Comparison of ENCODE assay signal across 8 mouse cellular contexts in the genomic region with DNA sequence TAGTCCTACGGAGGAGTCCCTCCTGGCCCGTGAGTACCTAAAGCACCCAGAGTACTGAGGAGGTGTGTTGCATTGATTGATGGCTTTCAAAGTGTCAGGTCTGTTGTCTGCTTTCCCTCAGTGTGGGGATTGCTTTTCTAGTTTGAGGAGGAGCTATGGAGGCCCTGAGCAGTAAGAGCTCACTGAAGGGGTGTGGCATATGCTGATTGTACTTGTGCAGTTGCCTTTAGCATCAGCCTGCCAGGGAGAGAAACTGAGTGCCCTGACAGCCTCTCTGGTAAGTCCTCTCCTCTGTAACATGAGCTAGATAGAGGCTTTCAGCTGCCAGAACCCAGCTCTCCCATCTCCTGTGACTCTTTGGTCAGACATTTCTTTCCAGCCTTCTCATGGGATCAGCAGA. TPM values are rescaled to one million over a fixed set of nuclear protein-coding genes. Genes with fewer than 3 reads are reported as not detected.
A peak's percentile ranks its signal among the peaks of the same experiment; 100 is the strongest.
DNase-seq lines count a peak whose midpoint lies in the region; ATAC-seq lines count a peak whose summit lies in the region.
"Had no signal": no experiment of that assay in that cellular context is flagged by ENCODE, and none has a peak within 500 bp of the region (broad histone marks: within the 10 kb centered on the region; RNA-seq: fewer than 3 reads in every experiment).

No protein-coding gene starts in this region.

- H3K9ac ChIP-seq in kidney, embryonic 16.5 days (replicated peaks; ENCODE audit: low read length) = peak overlapping the region; percentile 17
- no peak overlapping the region for H3K9ac ChIP-seq in intestine, embryonic 15.5 days

- no peaks in the 10 kb centered on the region for H3K9me3 ChIP-seq in kidney, embryonic 16.5 days (ENCODE audit: low read length)
- no peaks in the 10 kb centered on the region for H3K9me3 ChIP-seq in intestine, embryonic 15.5 days

- 43% methylated on average over 2 of the region's 2 CpGs for whole genome bisulfite sequencing in kidney, embryonic 16.5 days
- 24% methylated on average over 2 of the region's 2 CpGs for whole genome bisulfite sequencing in intestine, embryonic 15.5 days

- no peak for DNase-seq in kidney, postnatal 10 days
- DNase-seq in R1 (ENCODE audit: low read depth, low spot score) = peak; percentile 23
- DNase-seq in splenic B cell, adult 2 months (ENCODE audit: low read depth, low spot score) = peak; percentile 50
- DNase-seq in kidney, adult 8-10 months = no peak
- DNase-seq in cerebellum, postnatal 14 days = no peak
- DNase-seq: layer of hippocampus, postnatal 36 days had no signal

- H3K27me3 ChIP-seq in kidney, embryonic 16.5 days (ENCODE audit: insufficient read depth, low read length) = no peaks in the 10 kb centered on the region
- no peaks in the 10 kb centered on the region for H3K27me3 ChIP-seq in intestine, embryonic 15.5 days (replicated peaks)
- H3K27me3 ChIP-seq in splenic B cell, adult 2 months (ENCODE audit: control insufficient read depth, insufficient read depth, low read length, poor library complexity, severe bottlenecking) = no peaks in the 10 kb centered on the region

- H3K36me3 ChIP-seq in kidney, embryonic 16.5 days (ENCODE audit: insufficient read depth, low read length) = 0 out of 2 replicates have a peak, but pooled peaks cover 3% of the 10 kb centered on the region
- H3K36me3 ChIP-seq in intestine, embryonic 15.5 days = no peaks in the 10 kb centered on the region
- H3K36me3 ChIP-seq in splenic B cell, adult 2 months (ENCODE audit: control insufficient read depth, insufficient read depth, low read length, poor library complexity, severe bottlenecking) = no peaks in the 10 kb centered on the region; the same call in 1 of the 2 replicates

- peaks cover 67% of the 10 kb centered on the region for H3K4me1 ChIP-seq in kidney, embryonic 16.5 days (ENCODE audit: insufficient read depth, low read length)
- peaks cover 42% of the 10 kb centered on the region for H3K4me1 ChIP-seq in intestine, embryonic 15.5 days (replicated peaks)

- no peak overlapping the region for H3K4me3 ChIP-seq in kidney, embryonic 16.5 days (ENCODE audit: low read length)
- no peak overlapping the region for H3K4me3 ChIP-seq in intestine, embryonic 15.5 days (replicated peaks)

- peak overlapping the region; percentile 29 for H3K4me2 ChIP-seq in kidney, embryonic 16.5 days (replicated peaks; ENCODE audit: low read depth, low read length)
- H3K4me2 ChIP-seq in intestine, embryonic 15.5 days (replicated peaks) = peak overlapping the region; percentile 70

- no peak for ATAC-seq in kidney, embryonic 16.5 days (ENCODE audit: low FRiP score, low TSS enrichment)
- no peak for ATAC-seq in intestine, embryonic 15.5 days

- H3K27ac ChIP-seq in kidney, embryonic 16.5 days (ENCODE audit: low read length) = no peak overlapping the region
- peak overlapping the region; percentile 44; the same call in 1 of the 2 replicates for H3K27ac ChIP-seq in intestine, embryonic 15.5 days

RNA-seq across cellular contexts. Expression of a gene that starts 3.3 kb away (rescaled TPM):
- polyA plus RNA-seq in kidney, embryonic 16.5 days (2015; fragmentation: Nextera tagmentation; extraction: Ambion mirVana) = 88.9 and 91.9 TPM in 2 replicates
- polyA plus RNA-seq in intestine, embryonic 15.5 days (2015; fragmentation: Nextera tagmentation; extraction: Ambion mirVana) = 53.5 and 61.2 TPM in 2 replicates

RNA-seq across cellular contexts. Expression of a gene that starts 30.8 kb away (rescaled TPM):
- polyA plus RNA-seq in kidney, embryonic 16.5 days (2015; fragmentation: Nextera tagmentation; extraction: Ambion mirVana) = not detected in 2 replicates
- polyA plus RNA-seq in intestine, embryonic 15.5 days (2015; fragmentation: Nextera tagmentation; extraction: Ambion mirVana) = not detected in 2 replicates

RNA-seq across cellular contexts. Expression of a gene that starts 37.8 kb away (rescaled TPM):
- not detected in 2 replicates for polyA plus RNA-seq in kidney, embryonic 16.5 days (2015; fragmentation: Nextera tagmentation; extraction: Ambion mirVana)
- not detected in 2 replicates for polyA plus RNA-seq in intestine, embryonic 15.5 days (2015; fragmentation: Nextera tagmentation; extraction: Ambion mirVana)

RNA-seq across cellular contexts. Expression of a gene that starts 44.2 kb away (rescaled TPM):
- 45.6 and 46.3 TPM in 2 replicates for polyA plus RNA-seq in kidney, embryonic 16.5 days (2015; fragmentation: Nextera tagmentation; extraction: Ambion mirVana)
- 24.4 and 28.6 TPM in 2 replicates for polyA plus RNA-seq in intestine, embryonic 15.5 days (2015; fragmentation: Nextera tagmentation; extraction: Ambion mirVana)

RNA-seq across cellular contexts. Expression of a gene that starts 57.3 kb away (rescaled TPM):
- polyA plus RNA-seq in kidney, embryonic 16.5 days (2015; fragmentation: Nextera tagmentation; extraction: Ambion mirVana) = not detected in 2 replicates
- not detected in 2 replicates for polyA plus RNA-seq in intestine, embryonic 15.5 days (2015; fragmentation: Nextera tagmentation; extraction: Ambion mirVana)

Comparison
In these comparisons a context has a peak if more than half of its experiments do, and no peak if none do; other contexts are left out.
1. DNase-seq: peak in R1 (single experiment) and splenic B cell, adult 2 months (single experiment); none in kidney, postnatal 10 days (single experiment), kidney, adult 8-10 months (0 of 2) and cerebellum, postnatal 14 days (0 of 2).